Mouse (Mus musculus): Measurements from ENCODE around the gene Adgrl3. TPM values are rescaled to one million over a fixed set of nuclear protein-coding genes. Genes with fewer than 3 reads are reported as not detected.

Adgrl3 gene
- total and polyA plus RNA-seq, 3 experiments, result not detected

DNA sequence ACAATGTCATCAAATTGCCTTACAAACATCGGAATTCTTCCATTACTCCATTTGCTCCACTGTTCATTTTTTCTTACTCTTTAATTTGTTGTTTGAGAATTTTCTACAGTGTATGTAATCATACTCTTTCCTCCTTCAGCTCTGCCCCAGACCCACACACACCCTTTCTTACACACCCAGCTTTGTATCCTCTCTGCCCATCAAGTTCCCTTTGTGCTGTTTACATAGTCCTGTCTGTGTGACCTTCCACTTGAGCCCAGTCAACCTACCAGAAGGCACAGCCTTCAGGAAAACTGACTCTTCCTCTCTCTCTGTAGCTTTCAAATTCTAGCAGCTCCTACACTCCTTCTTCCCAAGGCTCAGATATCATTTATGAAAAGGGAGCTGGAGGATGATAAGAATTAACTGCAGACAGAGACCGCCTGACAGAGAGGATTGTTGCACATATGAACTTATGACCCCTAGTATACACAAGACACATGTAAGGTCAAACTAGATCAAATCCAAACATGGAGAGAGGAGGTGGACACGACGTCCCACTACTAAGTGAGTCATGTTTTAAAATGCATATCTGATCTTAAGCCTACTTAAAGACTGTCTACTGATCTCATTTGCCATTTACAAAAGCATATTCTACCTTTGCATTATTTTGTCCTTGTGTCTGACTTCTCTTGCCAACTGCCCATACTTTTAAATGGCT is 654.5 kb downstream of the Adgrl3 start:
- H3K9ac ChIP-seq (ENCODE audit: control insufficient read depth, low read depth, low read length, poor library complexity, severe bottlenecking), result no peak overlapping the region
- DNase-seq (ENCODE audit: low read depth, low spot score), result no peak
- no peak for TF ChIP-seq MYC (IDR thresholded peaks at IDR 0.05; ENCODE audit: low read depth, low read length)
- TF ChIP-seq POLR2A (IDR thresholded peaks at IDR 0.05; ENCODE audit: control insufficient read depth in 1 of 2, insufficient read depth in 1 of 2, low read depth in 1 of 2, low read length in 2 of 2, poor library complexity in 1 of 2), result no peak
- TF ChIP-seq ZNF384 (IDR thresholded peaks at IDR 0.05; ENCODE audit: low read depth, low read length), result no peak
- TF ChIP-seq MEF2A (IDR thresholded peaks at IDR 0.05; ENCODE audit: extremely low read depth, insufficient replicate concordance, low read depth, low read length, poor library complexity, severe bottlenecking), result no peak
- TF ChIP-seq CHD1 (IDR thresholded peaks at IDR 0.05; ENCODE audit: low read depth, low read length), result no peak
- no peak for TF ChIP-seq CHD2 (IDR thresholded peaks at IDR 0.05; ENCODE audit: low read length)
- no peak for TF ChIP-seq ELF1 (IDR thresholded peaks at IDR 0.05; ENCODE audit: low read depth, low read length)
- TF ChIP-seq POLR2AphosphoS2 (IDR thresholded peaks at IDR 0.05; ENCODE audit: low read length), result no peak
- TF ChIP-seq UBTF (IDR thresholded peaks at IDR 0.05; ENCODE audit: borderline replicate concordance, insufficient read depth, low read depth, low read length), result no peak
- TF ChIP-seq ZKSCAN1 (IDR thresholded peaks at IDR 0.05; ENCODE audit: low read depth, low read length), result no peak
- no peak for TF ChIP-seq USF1 (IDR thresholded peaks at IDR 0.05; ENCODE audit: low read depth, low read length)
- no peak for TF ChIP-seq MAX (IDR thresholded peaks at IDR 0.05; ENCODE audit: low read length)
- no peaks in the 10 kb centered on the region for H3K27me3 ChIP-seq (ENCODE audit: control insufficient read depth in 1 of 2, insufficient read depth in 2 of 2, low read length in 2 of 2)
- no peak overlapping the region for H3K4me3 ChIP-seq (ENCODE audit: control insufficient read depth in 1 of 2, insufficient read depth in 1 of 2, low read depth in 2 of 2, low read length in 2 of 2)
- H3K9me3 ChIP-seq (replicated peaks; ENCODE audit: insufficient read depth, low read length), result no peaks in the 10 kb centered on the region
- H3K27ac ChIP-seq (ENCODE audit: control insufficient read depth, low read depth, low read length), result no peak overlapping the region
- no peaks in the 10 kb centered on the region for H3K36me3 ChIP-seq (ENCODE audit: control insufficient read depth in 1 of 2, insufficient read depth in 2 of 2, low read length in 2 of 2)
- H3K79me2 ChIP-seq (ENCODE audit: control insufficient read depth, insufficient read depth, low read length, poor library complexity), result no peaks in the 10 kb centered on the region
- no peaks in the 10 kb centered on the region for H3K4me1 ChIP-seq (ENCODE audit: control insufficient read depth in 1 of 2, insufficient read depth in 2 of 2, low read length in 2 of 2)

DNA sequence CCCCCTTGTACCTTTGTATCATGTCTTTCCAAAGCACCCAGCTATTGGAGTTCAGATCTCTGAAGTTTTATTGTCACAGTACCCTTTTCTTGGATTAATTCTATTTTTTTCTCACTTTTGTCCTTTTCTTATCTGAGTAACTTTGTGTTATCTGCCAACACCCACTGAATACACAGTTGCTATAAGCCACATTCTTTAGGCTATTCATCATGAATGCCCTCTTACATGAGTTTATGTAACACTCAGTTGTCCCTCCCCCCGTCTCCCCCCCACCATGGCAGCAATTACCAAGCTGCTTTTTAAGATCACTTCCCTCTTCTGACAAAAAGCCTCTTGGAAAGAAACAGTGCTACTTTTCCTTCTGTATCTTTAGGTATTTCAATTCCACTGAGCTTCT is 655.0 kb downstream of the Adgrl3 start:
- H3K79me2 ChIP-seq (ENCODE audit: control insufficient read depth, insufficient read depth, low read length, poor library complexity), result no peaks in the 10 kb centered on the region
- TF ChIP-seq SIN3A (IDR thresholded peaks at IDR 0.05; ENCODE audit: low read length), result no peak
- TF ChIP-seq CHD1 (IDR thresholded peaks at IDR 0.05; ENCODE audit: low read depth, low read length), result no peak
- TF ChIP-seq GATA1 (IDR thresholded peaks at IDR 0.05; ENCODE audit: low read depth, low read length), result no peak
- TF ChIP-seq ZMIZ1 (IDR thresholded peaks at IDR 0.05; ENCODE audit: low read depth, low read length), result no peak
- no peak for TF ChIP-seq EP300 (IDR thresholded peaks at IDR 0.05; ENCODE audit: low read depth in 1 of 2, low read length in 2 of 2)
- TF ChIP-seq MAFK (IDR thresholded peaks at IDR 0.05; ENCODE audit: borderline replicate concordance, low read depth, low read length), result no peak
- no peak for TF ChIP-seq JUND (IDR thresholded peaks at IDR 0.05; ENCODE audit: low read depth, low read length)
- no peak for TF ChIP-seq SMC3 (IDR thresholded peaks at IDR 0.05; ENCODE audit: low read depth, low read length)
- no peak for TF ChIP-seq TAL1 (IDR thresholded peaks at IDR 0.05; ENCODE audit: low read length)
- TF ChIP-seq NRF1 (IDR thresholded peaks at IDR 0.05; ENCODE audit: insufficient read depth, low read depth, low read length, poor library complexity, severe bottlenecking), result no peak
- no peak for TF ChIP-seq POLR2AphosphoS2 (IDR thresholded peaks at IDR 0.05; ENCODE audit: low read length)
- no peak for TF ChIP-seq HCFC1 (IDR thresholded peaks at IDR 0.05; ENCODE audit: low read depth, low read length)
- no peak for TF ChIP-seq CTCF (IDR thresholded peaks at IDR 0.05 in 2 of 3, conservative IDR thresholded peaks at IDR 0.05 in 1 of 3; ENCODE audit: control insufficient read depth in 1 of 3, insufficient read depth in 1 of 3, low read depth in 2 of 3, low read length in 3 of 3, poor library complexity in 1 of 3, severe bottlenecking in 1 of 3)
- TF ChIP-seq KAT2A (conservative IDR thresholded peaks at IDR 0.05; ENCODE audit: low read depth, low read length), result no peak
- TF ChIP-seq E2F4 (IDR thresholded peaks at IDR 0.05; ENCODE audit: borderline replicate concordance, low read depth, low read length), result no peak
- TF ChIP-seq USF1 (IDR thresholded peaks at IDR 0.05; ENCODE audit: low read depth, low read length), result no peak
- TF ChIP-seq MAZ (IDR thresholded peaks at IDR 0.05; ENCODE audit: low read depth, low read length), result no peak
- TF ChIP-seq TCF12 (IDR thresholded peaks at IDR 0.05; ENCODE audit: low read depth, low read length), result no peak
- TF ChIP-seq MYB (IDR thresholded peaks at IDR 0.05; ENCODE audit: low read depth, low read length), result no peak
- no peaks in the 10 kb centered on the region for H3K27me3 ChIP-seq (ENCODE audit: control insufficient read depth in 1 of 2, insufficient read depth in 2 of 2, low read length in 2 of 2)
- no peaks in the 10 kb centered on the region for H3K36me3 ChIP-seq (ENCODE audit: control insufficient read depth in 1 of 2, insufficient read depth in 2 of 2, low read length in 2 of 2)
- H3K4me3 ChIP-seq (ENCODE audit: control insufficient read depth in 1 of 2, insufficient read depth in 1 of 2, low read depth in 2 of 2, low read length in 2 of 2), result no peak overlapping the region
- no peak overlapping the region for H3K27ac ChIP-seq (ENCODE audit: control insufficient read depth, low read depth, low read length)
- no peaks in the 10 kb centered on the region for H3K4me1 ChIP-seq (ENCODE audit: control insufficient read depth in 1 of 2, insufficient read depth in 2 of 2, low read length in 2 of 2)
- no peak for DNase-seq (ENCODE audit: low read depth, low spot score)
- H3K9ac ChIP-seq (ENCODE audit: control insufficient read depth, low read depth, low read length, poor library complexity, severe bottlenecking), result no peak overlapping the region
- no peaks in the 10 kb centered on the region for H3K9me3 ChIP-seq (replicated peaks; ENCODE audit: insufficient read depth, low read length)
